Mouse (Mus musculus) intestine, postnatal 0 days (tissue): ENCODE results near the gene Sec14l1. TPM values are rescaled to one million over a fixed set of nuclear protein-coding genes. Genes with fewer than 3 reads are reported as not detected.

ENCODE experiments used
- ATAC-seq: fragments of 200-750 bp; cut with Nextera tagmentation; 2 replicates; pipeline ENCODE4 v1.8.0; 2017; ENCODE audit warnings: mild to moderate bottlenecking, moderate TSS enrichment, moderate library complexity
- H3K27ac ChIP-seq: fragments of 300-500 bp; sonication (generic); 2 replicates; pipeline ENCODE4 v1.5.1; 2014; ENCODE audit warnings: mild to moderate bottlenecking, low read depth, low read length, moderate library complexity
- H3K27me3 ChIP-seq: fragments of 300-500 bp; sonication (generic); replicated peaks from 2 replicates; pipeline ENCODE4 v1.6.1; 2014; ENCODE audit warnings: low read length, mixed read lengths; ENCODE audit not compliant: control insufficient read depth, insufficient read depth
- H3K36me3 ChIP-seq: fragments of 300-500 bp; sonication (generic); 2 replicates; pipeline ENCODE4 v1.6.1; 2014; ENCODE audit warnings: mild to moderate bottlenecking, moderate library complexity; ENCODE audit not compliant: control insufficient read depth, insufficient read depth
- H3K4me1 ChIP-seq: fragments of 300-500 bp; sonication (generic); replicated peaks from 2 replicates; pipeline ENCODE4 v1.6.1; 2014; ENCODE audit warnings: antibody characterized with exemption, low read length, mixed read lengths; ENCODE audit not compliant: control insufficient read depth, insufficient read depth
- H3K4me2 ChIP-seq: fragments of 300-500 bp; sonication (generic); replicated peaks from 2 replicates; pipeline ENCODE4 v1.6.1; 2014; ENCODE audit warnings: low read depth, mild to moderate bottlenecking, moderate library complexity
- H3K4me3 ChIP-seq: fragments of 300-500 bp; sonication (generic); 2 replicates; pipeline ENCODE4 v1.5.1; 2014; ENCODE audit warnings: low read depth, low read length
- H3K9ac ChIP-seq: fragments of 300-500 bp; sonication (generic); 2 replicates; pipeline ENCODE4 v1.6.1; 2014; ENCODE audit warnings: mild to moderate bottlenecking, low read depth, low read length
- H3K9me3 ChIP-seq: fragments of 300-500 bp; sonication (generic); 2 replicates; pipeline ENCODE4 v1.6.1; 2016; ENCODE audit warnings: mixed run types; ENCODE audit not compliant: control insufficient read depth
- CTCF ChIP-seq: sonication (generic); IDR thresholded peaks from 2 replicates; pipeline ENCODE4 v1.5.1; 2016; ENCODE audit warnings: low read depth, mild to moderate bottlenecking, control low read depth, antibody characterized with exemption, moderate library complexity
- WGBS: fragments of 180-500 bp; shearing (Covaris S2); extraction: QIAGEN DNeasy Blood & Tissue Kit; methylation state at CpG from one replicate; pipeline ENCODE4 v1.1.7; 2014; 5-methylcytosine and 5-hydroxymethylcytosine counted together
- polyA plus RNA-seq: library from polyadenylated mRNA; unstranded; fragments of >200 nt; fragmentation: Nextera tagmentation; extraction: Ambion mirVana; gene quantifications from 2 replicates; pipeline ENCODE4 v1.2.1, GENCODE M21; 2015

Gene Sec14l1
- polyA plus RNA-seq, 1 experiment from 2014 or later: 22.8 TPM

DNA sequence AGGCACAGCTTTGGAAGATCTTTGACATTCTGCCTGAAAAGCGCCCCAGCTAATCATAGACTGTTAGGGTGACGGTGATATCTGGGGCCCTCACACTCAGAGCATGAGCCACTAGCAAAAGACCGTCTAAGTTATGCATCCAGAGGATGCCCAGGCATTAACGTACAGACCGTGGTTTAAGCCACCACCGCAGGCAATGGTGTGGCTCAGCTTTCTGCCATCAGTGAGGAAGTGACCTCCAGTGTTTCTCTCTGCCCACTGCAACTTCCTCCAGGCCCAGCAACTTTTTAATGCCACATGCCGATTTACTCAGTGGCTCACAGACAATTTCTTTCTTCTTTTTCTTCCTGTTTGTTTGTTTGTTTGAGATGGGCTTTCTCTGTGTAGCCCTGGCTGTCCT lies 81.7 kb downstream of the Sec14l1 start:
- H3K4me1 ChIP-seq: 0 out of 2 replicates have a peak, but pooled peaks cover 2% of the 10 kb centered on the region
- H3K27me3 ChIP-seq: 0 out of 2 replicates have a peak, but pooled peaks cover 6% of the 10 kb centered on the region
- no peak for ATAC-seq
- WGBS: 56% methylated on average over 7 of the region's 7 CpGs
- no peak overlapping the region for H3K27ac ChIP-seq
- no peak overlapping the region for H3K9ac ChIP-seq
- no peak overlapping the region for H3K4me2 ChIP-seq
- no peak overlapping the region for H3K4me3 ChIP-seq
- no peaks in the 10 kb centered on the region for H3K36me3 ChIP-seq
- no peak for TF ChIP-seq CTCF
- no peaks in the 10 kb centered on the region for H3K9me3 ChIP-seq

DNA sequence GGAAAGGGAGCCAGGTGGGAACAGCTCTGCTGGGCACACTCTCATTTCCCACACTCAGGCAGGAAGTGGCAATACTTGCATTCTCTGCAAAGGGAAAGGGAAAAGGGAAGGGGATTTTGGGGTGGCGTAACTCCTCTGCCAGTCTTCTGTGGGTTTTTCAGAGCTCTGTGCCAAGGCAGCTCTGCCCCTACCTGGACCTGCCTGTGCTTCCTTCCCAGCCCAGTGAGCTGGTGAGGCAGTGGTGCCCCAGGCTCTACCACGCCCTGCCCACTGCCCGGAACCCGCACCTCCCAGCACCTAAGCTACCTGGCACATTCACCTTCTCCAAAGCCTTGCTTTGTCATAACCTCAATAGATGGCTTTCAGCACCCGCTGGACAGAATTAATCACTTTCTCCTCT lies 83.2 kb downstream of the Sec14l1 start:
- no peak for TF ChIP-seq CTCF
- no peak overlapping the region for H3K9ac ChIP-seq
- H3K4me1 ChIP-seq: 0 out of 2 replicates have a peak, but pooled peaks cover 2% of the 10 kb centered on the region
- no peak overlapping the region for H3K4me3 ChIP-seq
- no peak overlapping the region for H3K4me2 ChIP-seq
- 80% methylated on average over 5 of the region's 5 CpGs for WGBS
- no peaks in the 10 kb centered on the region for H3K9me3 ChIP-seq
- no peaks in the 10 kb centered on the region for H3K36me3 ChIP-seq
- no peak overlapping the region for H3K27ac ChIP-seq
- ATAC-seq: no peak
- 0 out of 2 replicates have a peak, but pooled peaks cover 6% of the 10 kb centered on the region for H3K27me3 ChIP-seq

DNA sequence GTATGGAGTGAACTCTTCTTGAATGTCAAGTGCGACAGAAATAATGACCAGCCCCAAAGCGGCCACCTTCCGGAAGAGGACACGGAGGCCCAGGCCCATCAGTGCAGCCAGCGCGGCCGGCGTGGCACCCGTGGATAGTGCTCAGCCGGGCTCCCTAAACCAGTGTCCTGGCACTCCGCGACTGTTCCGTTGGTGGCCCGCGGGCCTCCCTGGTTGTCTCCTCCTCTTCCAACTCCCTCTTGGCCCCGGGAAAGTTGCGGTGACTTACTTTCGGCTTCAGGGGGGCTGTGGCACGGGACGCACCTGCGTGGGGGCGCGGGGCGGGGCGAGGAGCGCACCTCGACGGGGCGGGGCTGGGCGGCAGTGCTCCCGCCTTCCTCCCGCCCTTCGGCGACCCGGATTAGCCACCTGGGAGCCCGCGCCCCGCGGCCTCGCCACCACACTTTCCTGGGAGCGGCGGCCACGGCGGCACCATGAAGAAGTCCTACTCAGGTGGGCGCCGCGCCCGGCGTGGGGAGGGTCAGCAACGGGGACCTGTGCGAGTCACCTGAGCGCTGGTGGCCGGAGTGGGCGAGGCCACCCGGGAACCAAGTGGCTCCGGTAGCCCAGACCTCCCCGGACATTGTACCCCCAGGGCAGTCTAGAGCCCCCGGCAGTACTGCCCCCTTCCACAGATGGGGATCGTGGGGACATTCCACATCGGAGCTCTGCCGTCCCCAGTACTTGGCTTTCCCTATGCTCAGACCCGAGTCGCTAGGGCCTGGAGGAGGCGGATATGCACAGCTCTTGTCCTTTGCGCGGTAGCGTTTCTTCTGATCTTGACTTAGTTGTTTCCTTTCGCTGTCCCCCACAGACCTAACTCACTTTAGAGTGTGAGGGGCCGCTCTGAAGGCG lies 84.6 kb downstream of the Sec14l1 start, which contains the start of gene Sept9:
Sept9 (plus strand) TSS at position 380 of the 894 bp plus-strand sequence.
- Histone ChIP-seq H3K27ac (peak within 1 kb of the TSS; percentile 79), H3K4me2 (peak within 1 kb of the TSS; percentile 94), H3K9ac (peak within 1 kb of the TSS; percentile 84), H3K4me1 (0 out of 2 replicates have a peak, but pooled peaks cover 2% of the 10 kb centered on the region), H3K9me3 (no peaks in the 10 kb centered on the region), H3K4me3 (peak within 1 kb of the TSS; percentile 61), H3K36me3 (no peaks in the 10 kb centered on the region), H3K27me3 (0 out of 2 replicates have a peak, but pooled peaks cover 6% of the 10 kb centered on the region)
- peak; percentile 63 for ATAC-seq
- WGBS: 1% methylated on average over 69 of the region's 70 CpGs
- TF ChIP-seq CTCF: peak; percentile 15; the same call in 1 of the 2 replicates

DNA sequence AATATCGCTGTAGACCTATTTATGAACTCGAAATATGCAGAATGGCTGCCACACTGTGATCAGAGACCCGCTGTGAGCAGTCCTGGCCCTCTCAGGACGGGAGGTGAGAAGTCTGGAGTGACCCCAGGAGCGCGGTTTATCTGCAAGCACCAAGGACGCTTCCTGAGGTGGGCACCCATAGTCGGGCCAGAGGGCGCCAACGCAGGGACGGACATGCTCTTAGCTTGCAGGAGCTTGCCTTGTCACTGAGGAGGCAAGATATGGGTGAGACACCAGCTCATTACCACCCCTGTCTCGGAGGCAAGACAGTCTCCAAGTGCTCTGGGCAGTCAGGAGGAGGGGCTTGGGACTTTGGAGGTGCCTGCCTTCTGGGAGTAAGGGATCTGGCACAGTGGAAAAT lies 86.9 kb downstream of the Sec14l1 start:
- no peaks in the 10 kb centered on the region for H3K36me3 ChIP-seq
- WGBS: 90% methylated on average over 12 of the region's 12 CpGs
- no peaks in the 10 kb centered on the region for H3K9me3 ChIP-seq
- no peak for ATAC-seq
- TF ChIP-seq CTCF: no peak
- H3K27ac ChIP-seq: no peak overlapping the region
- H3K9ac ChIP-seq: no peak overlapping the region
- no peak overlapping the region for H3K4me2 ChIP-seq
- no peak overlapping the region for H3K4me3 ChIP-seq
- 0 out of 2 replicates have a peak, but pooled peaks cover 6% of the 10 kb centered on the region for H3K27me3 ChIP-seq
- H3K4me1 ChIP-seq: peaks cover 2% of the 10 kb centered on the region; the same call in 1 of the 2 replicates

DNA sequence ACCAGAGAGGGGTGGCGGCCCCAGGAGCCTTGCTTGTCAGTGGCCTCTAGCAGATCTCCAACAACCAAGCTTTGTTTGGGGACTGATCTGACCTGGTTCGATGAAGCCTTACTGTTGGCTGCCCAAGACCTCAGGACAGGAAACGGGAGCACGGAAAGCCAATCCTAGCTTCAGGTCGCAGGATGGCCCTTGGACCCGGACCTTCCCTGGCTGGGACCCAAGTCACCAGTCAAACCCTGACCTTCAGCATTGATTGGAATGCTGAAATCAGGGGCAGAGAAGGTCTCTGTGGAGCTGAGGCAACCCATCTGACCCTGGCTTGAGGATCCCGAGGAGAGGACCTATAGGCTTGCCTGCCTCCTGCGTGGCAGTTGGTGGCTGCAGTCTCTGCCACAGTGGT lies 89.6 kb downstream of the Sec14l1 start:
- Histone ChIP-seq H3K4me2 (peak overlapping the region; percentile 33), H3K9ac (no peak overlapping the region), H3K4me3 (no peak overlapping the region), H3K9me3 (no peaks in the 10 kb centered on the region), H3K36me3 (no peaks in the 10 kb centered on the region), H3K4me1 (no peaks in the 10 kb centered on the region; the same call in 1 of the 2 replicates), H3K27me3 (0 out of 2 replicates have a peak, but pooled peaks cover 3% of the 10 kb centered on the region), H3K27ac (peak overlapping the region; percentile 76)
- peak; percentile 64 for ATAC-seq
- no peak for TF ChIP-seq CTCF
- 50% methylated on average over 8 of the region's 8 CpGs for WGBS

DNA sequence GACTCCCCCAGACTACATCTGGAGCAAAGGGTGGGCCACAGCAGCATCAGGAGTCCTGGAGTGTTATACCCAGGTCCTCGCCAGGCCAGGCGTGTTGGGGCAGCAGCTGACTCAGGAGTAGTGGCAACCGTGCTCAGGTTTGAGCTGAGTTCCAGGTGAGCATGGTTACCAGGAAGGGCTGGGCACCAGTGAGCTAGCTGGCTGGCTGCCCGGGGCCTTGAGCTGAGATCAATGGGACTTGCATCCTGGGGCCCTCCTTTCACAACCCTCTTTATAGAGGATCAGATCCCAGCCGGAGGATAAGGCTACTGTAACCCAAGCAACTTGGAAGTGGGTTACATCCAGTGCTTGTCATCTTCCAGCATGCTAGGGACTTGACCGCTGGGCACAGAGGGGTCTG lies 90.1 kb downstream of the Sec14l1 start:
- Histone ChIP-seq H3K27me3 (no peaks in the 10 kb centered on the region), H3K9ac (no peak overlapping the region), H3K36me3 (no peaks in the 10 kb centered on the region), H3K27ac (peak overlapping the region; percentile 76), H3K4me3 (no peak overlapping the region), H3K9me3 (no peaks in the 10 kb centered on the region), H3K4me2 (peak overlapping the region; percentile 33), H3K4me1 (no peaks in the 10 kb centered on the region; the same call in 1 of the 2 replicates)
- no peak for TF ChIP-seq CTCF
- peak; percentile 85 for ATAC-seq
- 37% methylated on average over 6 of the region's 6 CpGs for WGBS
